Mouse (Mus musculus): ENCODE measurements around the gene Zbtb37. TPM values are rescaled to one million over a fixed set of nuclear protein-coding genes. Genes with fewer than 3 reads are reported as not detected.

Zbtb37 gene
- total RNA-seq, 2 experiments from 2014 or later: 3.6 to 7.1 TPM

DNA sequence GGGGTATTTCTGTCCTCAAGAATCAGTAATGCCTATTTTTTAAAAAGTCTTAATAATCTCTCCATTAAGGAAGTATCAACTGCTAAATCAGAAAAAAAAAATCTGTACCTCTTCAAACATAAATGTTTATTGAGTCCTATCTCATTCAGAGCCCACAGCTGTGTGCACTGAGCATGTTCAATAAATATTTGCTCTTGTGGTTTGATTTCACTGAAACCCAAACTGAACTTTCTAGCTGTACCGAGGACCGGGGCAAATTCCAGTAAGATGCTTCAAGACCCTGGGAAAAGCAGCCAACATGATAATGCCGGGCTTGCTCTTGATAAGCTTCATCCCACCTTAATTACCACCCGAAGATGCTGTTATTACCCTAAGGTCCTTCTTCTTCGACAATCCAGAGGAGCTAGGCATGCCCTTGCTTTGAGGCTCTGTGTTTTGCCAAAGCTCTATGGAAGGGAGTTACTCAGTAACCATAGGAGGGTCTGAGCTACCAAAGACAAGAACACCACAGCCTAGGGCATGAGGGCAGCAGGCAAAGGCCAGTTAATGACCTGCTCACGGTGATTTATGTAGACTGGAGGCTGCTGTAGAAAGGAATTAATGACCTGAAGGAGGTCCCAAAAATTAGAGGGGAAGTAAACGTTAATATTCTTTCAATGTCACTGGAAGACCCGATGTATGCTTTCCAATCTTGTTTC, 54.0 kb downstream of the Zbtb37 start:
- ATAC-seq (replicated peaks; ENCODE audit: poor library complexity): no peak

DNA sequence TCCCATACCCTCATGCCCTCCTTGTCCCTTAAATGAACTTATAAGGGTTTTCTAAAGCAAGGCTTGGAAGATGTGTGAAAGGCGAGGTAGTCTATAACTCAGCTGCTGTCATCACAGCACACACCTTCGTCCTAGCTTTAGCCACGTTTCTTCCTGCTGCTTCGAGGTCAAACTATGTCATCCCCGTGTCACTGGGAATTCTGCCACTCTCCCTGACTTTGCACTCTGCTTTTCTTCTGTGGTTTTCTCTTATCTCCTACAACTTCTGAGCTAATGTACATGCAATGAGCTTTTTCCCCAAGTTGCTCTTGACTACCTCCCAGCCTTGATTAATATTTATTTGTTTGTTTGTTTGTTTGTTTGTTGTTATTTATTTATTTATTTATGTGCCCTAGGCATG, 54.6 kb downstream of the Zbtb37 start:
- peak; percentile 54 for ATAC-seq (replicated peaks; ENCODE audit: poor library complexity)

DNA sequence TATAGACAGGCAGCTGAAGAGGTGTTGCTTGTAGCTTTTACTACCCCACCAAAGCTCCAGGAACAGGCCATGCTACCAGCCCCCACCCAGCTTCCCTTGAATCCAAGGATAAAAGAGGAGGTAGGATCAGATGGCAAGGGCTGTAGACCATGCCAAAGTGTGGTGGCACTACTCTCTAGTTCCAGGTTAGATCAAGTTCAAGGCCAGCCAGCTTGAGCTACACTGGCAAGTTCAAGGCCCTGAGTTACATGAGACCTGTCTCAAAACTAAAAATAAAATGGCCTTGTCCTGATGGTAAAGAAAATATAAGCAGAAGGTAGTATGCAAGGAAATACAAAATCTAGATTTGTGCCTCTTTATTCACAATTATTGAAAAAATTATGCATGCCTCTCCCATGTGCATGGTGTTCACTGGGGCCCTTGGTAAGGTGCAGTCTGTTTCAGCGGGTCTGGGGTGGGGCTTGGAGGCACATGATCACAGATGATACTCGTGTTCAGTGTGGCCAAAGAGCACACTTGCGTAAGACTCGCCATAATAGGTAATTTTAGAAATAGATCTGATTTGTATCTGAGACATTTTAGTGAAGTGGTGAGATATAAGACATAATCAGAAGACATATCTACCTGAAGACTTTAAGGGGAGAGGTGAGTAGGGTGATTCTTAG, 56.4 kb downstream of the Zbtb37 start, which contains the start of gene Serpinc1:
TSS of gene Serpinc1 (plus strand) at position 515 of the 665 bp plus-strand sequence.
- no peak for ATAC-seq (replicated peaks; ENCODE audit: poor library complexity)

DNA sequence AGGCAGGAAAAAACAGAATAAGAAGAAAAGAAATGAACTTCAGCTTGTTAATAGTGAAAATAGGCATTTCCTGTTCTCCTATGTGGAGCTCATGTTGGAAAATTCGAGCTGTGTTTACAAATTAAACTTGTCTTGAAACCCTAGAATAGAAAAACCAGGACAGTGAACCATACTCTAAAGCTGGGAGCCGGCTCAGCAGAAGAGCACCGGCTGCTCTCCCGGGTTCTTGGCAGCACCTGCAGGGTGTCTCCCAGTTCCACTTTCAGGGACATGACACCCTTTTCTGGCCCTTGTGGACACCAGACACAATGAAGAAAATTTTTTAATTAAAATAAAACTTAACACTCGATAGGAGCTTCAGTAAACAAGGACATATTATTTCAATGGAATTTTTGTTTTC, 66.0 kb downstream of the Zbtb37 start:
- no peak for ATAC-seq (replicated peaks; ENCODE audit: poor library complexity)

DNA sequence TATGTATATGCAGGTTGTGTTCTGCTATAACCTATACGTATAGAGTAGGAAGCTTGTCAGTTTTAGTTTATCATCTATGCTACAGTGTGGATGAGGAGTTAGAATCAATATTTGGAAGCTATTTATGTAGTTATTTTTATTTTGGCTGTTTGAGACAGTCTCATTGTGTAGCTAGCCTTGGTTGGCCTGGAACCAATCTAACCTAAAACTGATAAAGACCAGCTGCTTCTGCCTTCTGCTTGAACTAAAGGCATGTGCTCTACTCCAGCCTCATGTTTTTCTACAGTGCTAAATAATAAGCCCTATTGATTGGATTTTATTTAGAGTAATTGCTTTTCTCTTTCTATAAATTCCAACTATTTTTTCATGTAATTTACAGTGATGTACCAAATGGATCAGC, 67.4 kb downstream of the Zbtb37 start:
- no peak for ATAC-seq (replicated peaks; ENCODE audit: poor library complexity)

DNA sequence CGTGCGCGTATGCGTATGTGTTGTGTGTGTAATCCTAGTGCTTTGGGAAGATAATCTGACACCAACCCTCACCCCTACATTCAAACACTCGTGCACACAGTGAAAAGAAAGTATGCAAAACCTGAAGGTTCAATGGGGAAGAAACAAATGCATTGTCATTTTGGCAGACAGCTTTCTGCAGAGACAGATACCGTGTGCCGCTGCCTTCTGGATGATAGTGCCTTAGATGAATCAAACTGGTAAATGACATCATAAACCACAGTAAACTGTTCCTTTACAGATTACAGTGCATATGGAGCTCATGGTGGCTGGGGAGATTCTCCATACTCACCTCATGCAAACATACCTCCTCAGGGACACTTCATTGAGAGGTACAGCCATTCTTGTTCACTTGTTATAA, 71.5 kb downstream of the Zbtb37 start:
- ATAC-seq (replicated peaks; ENCODE audit: poor library complexity): peak; percentile 96

Other genes starting within 250 kb of the Zbtb37 start
- 122 and 143 TPM in 2 replicates for gene Rabgap1l, start 241.6 kb downstream of the Zbtb37 start, total RNA-seq (2015)
- gene Rabgap1l, start 241.6 kb downstream of the Zbtb37 start, total RNA-seq (2017): 149 and 173 TPM in 2 replicates
- 30.1 and 31.4 TPM in 2 replicates for gene Rc3h1, start 128.4 kb downstream of the Zbtb37 start, total RNA-seq (2015)
- 15.7 and 17.2 TPM in 2 replicates for gene Rc3h1, start 128.4 kb downstream of the Zbtb37 start, total RNA-seq (2017)
- gene Serpinc1, start 56.3 kb downstream of the Zbtb37 start, total RNA-seq (2015): 0.20 and 0.27 TPM in 2 replicates
- 0.04 and 0.17 TPM in 2 replicates for gene Serpinc1, start 56.3 kb downstream of the Zbtb37 start, total RNA-seq (2017)
- gene Dars2, start 35.8 kb upstream of the Zbtb37 start, total RNA-seq (2015): 38.7 and 40.5 TPM in 2 replicates
- gene Dars2, start 35.8 kb upstream of the Zbtb37 start, total RNA-seq (2017): 35.8 and 43.6 TPM in 2 replicates
- 38.1 and 41.3 TPM in 2 replicates for gene Cenpl, start 35.9 kb upstream of the Zbtb37 start, total RNA-seq (2015)
- 7.3 and 8.3 TPM in 2 replicates for gene Cenpl, start 35.9 kb upstream of the Zbtb37 start, total RNA-seq (2017)
- gene Klhl20, start 96.7 kb upstream of the Zbtb37 start, total RNA-seq (2015): 25.4 and 31.6 TPM in 2 replicates
- gene Klhl20, start 96.7 kb upstream of the Zbtb37 start, total RNA-seq (2017): 14.2 and 19.9 TPM in 2 replicates
- not detected in 2 replicates for gene Ankrd45, start 107.8 kb upstream of the Zbtb37 start, total RNA-seq (2015)
- gene Ankrd45, start 107.8 kb upstream of the Zbtb37 start, total RNA-seq (2017): not detected in 2 replicates
- not detected in 2 replicates for gene Tex50, start 124.5 kb upstream of the Zbtb37 start, total RNA-seq (2015)
- not detected in 2 replicates for gene Tex50, start 124.5 kb upstream of the Zbtb37 start, total RNA-seq (2017)
- gene Prdx6, start 216.4 kb upstream of the Zbtb37 start, total RNA-seq (2015): 292 and 298 TPM in 2 replicates
- gene Prdx6, start 216.4 kb upstream of the Zbtb37 start, total RNA-seq (2017): 334 and 393 TPM in 2 replicates

Data from megakaryocyte progenitor cell, adult 5-6 weeks (primary cell).